Mouse (Mus musculus) frontal cortex, adult (tissue): ENCODE results near the gene Lrpprc.

ENCODE experiments used
- ATAC-seq: cut with Nextera tagmentation; 2 replicates; pipeline ENCODE4 v1.9.2; 2017; ENCODE audit warnings: mild to moderate bottlenecking, moderate library complexity, mixed read lengths; ENCODE audit not compliant: low TSS enrichment

Gene Lrpprc

GRCm38 (mm10) chr17:84672376-84673369, 117.9 kb downstream of the Lrpprc start:
- ATAC-seq = no peak

GRCm38 (mm10) chr17:84667848-84668247, 122.7 kb downstream of the Lrpprc start:
- ATAC-seq = no peak

GRCm38 (mm10) chr17:84665691-84666090, 124.9 kb downstream of the Lrpprc start:
- no peak for ATAC-seq

GRCm38 (mm10) chr17:84665053-84665452, 125.5 kb downstream of the Lrpprc start:
- no peak for ATAC-seq

GRCm38 (mm10) chr17:84658951-84659350, 131.6 kb downstream of the Lrpprc start:
- no peak for ATAC-seq

- no peak for ATAC-seq
These were observed 132.4 kb downstream of the Lrpprc start for GRCm38 (mm10) chr17:84658195-84658594.

GRCm38 (mm10) chr17:84657782-84658181, 132.8 kb downstream of the Lrpprc start:
- no peak for ATAC-seq

GRCm38 (mm10) chr17:84657422-84657732, 133.2 kb downstream of the Lrpprc start:
- no peak for ATAC-seq

- no peak for ATAC-seq
These were observed 133.8 kb downstream of the Lrpprc start for GRCm38 (mm10) chr17:84656653-84657421.

GRCm38 (mm10) chr17:84656205-84656604, 134.4 kb downstream of the Lrpprc start:
- no peak for ATAC-seq
